Mouse (Mus musculus): Measurements from ENCODE around the gene H2afy2. TPM values are rescaled to one million over a fixed set of nuclear protein-coding genes. Genes with fewer than 3 reads are reported as not detected.
A peak's percentile ranks its signal among the peaks of the same experiment; 100 is the strongest.

H2afy2 gene
- polyA plus RNA-seq, 2 experiments = 1.5 to 1.7 TPM

- TF ChIP-seq EP300 (IDR thresholded peaks at IDR 0.05; ENCODE audit: low read depth) (no peak), CTCF (IDR thresholded peaks at IDR 0.05; ENCODE audit: low read depth) (peak; percentile 68)
- no peak overlapping the region for H3K9ac ChIP-seq (replicated peaks)
- no peak overlapping the region for H3K4me3 ChIP-seq (ENCODE audit: insufficient read depth in 1 of 2, low read depth in 2 of 2, low read length in 2 of 2)
- H3K36me3 ChIP-seq (replicated peaks; ENCODE audit: control insufficient read depth, insufficient read depth, low read depth) = no peaks in the 10 kb centered on the region
- H3K4me2 ChIP-seq (ENCODE audit: low read depth) = no peak overlapping the region
- H3K27me3 ChIP-seq (ENCODE audit: control insufficient read depth, insufficient read depth, low read length) = no peaks in the 10 kb centered on the region
- WGBS (ENCODE audit: insufficient replicate concordance) = 71% methylated on average over 4 of the region's 4 CpGs
- no peak overlapping the region for H3K27ac ChIP-seq
- no peak for DNase-seq (ENCODE audit: low read depth in 3 of 3, low spot score in 3 of 3)
- no peaks in the 10 kb centered on the region for H3K4me1 ChIP-seq (replicated peaks; ENCODE audit: control insufficient read depth in 2 of 2, insufficient read depth in 2 of 2, low read length in 1 of 2)
- ATAC-seq (ENCODE audit: insufficient read depth) = no peak
- no peaks in the 10 kb centered on the region; the same call in 1 of the 2 replicates for H3K9me3 ChIP-seq (ENCODE audit: control insufficient read depth, low read length)
Observed at GRCm38 (mm10) chr10:61745133-61745532, 38.8 kb downstream of the H2afy2 start.

GRCm38 (mm10) chr10:61742336-61742735 lies 41.6 kb downstream of the H2afy2 start:
- 75% methylated on average over 8 of the region's 8 CpGs for WGBS (ENCODE audit: insufficient replicate concordance)
- no peak overlapping the region for H3K4me3 ChIP-seq (ENCODE audit: insufficient read depth in 1 of 2, low read depth in 2 of 2, low read length in 2 of 2)
- no peak overlapping the region for H3K9ac ChIP-seq (replicated peaks)
- no peaks in the 10 kb centered on the region for H3K36me3 ChIP-seq (replicated peaks; ENCODE audit: control insufficient read depth, insufficient read depth, low read depth)
- no peak for DNase-seq (ENCODE audit: low read depth in 3 of 3, low spot score in 3 of 3)
- TF ChIP-seq CTCF (IDR thresholded peaks at IDR 0.05; ENCODE audit: low read depth) = no peak
- TF ChIP-seq EP300 (IDR thresholded peaks at IDR 0.05; ENCODE audit: low read depth) = no peak
- H3K4me2 ChIP-seq (ENCODE audit: low read depth) = no peak overlapping the region
- H3K4me1 ChIP-seq (replicated peaks; ENCODE audit: control insufficient read depth in 2 of 2, insufficient read depth in 2 of 2, low read length in 1 of 2) = no peaks in the 10 kb centered on the region
- H3K9me3 ChIP-seq (ENCODE audit: control insufficient read depth, low read length) = no peaks in the 10 kb centered on the region; the same call in 1 of the 2 replicates
- H3K27me3 ChIP-seq (ENCODE audit: control insufficient read depth, insufficient read depth, low read length) = no peaks in the 10 kb centered on the region
- no peak for ATAC-seq (ENCODE audit: insufficient read depth)
- H3K27ac ChIP-seq = no peak overlapping the region

GRCm38 (mm10) chr10:61741873-61742272 lies 42.1 kb downstream of the H2afy2 start:
- TF ChIP-seq CTCF (IDR thresholded peaks at IDR 0.05; ENCODE audit: low read depth) = no peak
- no peak for TF ChIP-seq EP300 (IDR thresholded peaks at IDR 0.05; ENCODE audit: low read depth)
- no peaks in the 10 kb centered on the region; the same call in 1 of the 2 replicates for H3K9me3 ChIP-seq (ENCODE audit: control insufficient read depth, low read length)
- H3K4me1 ChIP-seq (replicated peaks; ENCODE audit: control insufficient read depth in 2 of 2, insufficient read depth in 2 of 2, low read length in 1 of 2) = no peaks in the 10 kb centered on the region
- H3K4me2 ChIP-seq (ENCODE audit: low read depth) = no peak overlapping the region
- no peak overlapping the region for H3K9ac ChIP-seq (replicated peaks)
- H3K36me3 ChIP-seq (replicated peaks; ENCODE audit: control insufficient read depth, insufficient read depth, low read depth) = no peaks in the 10 kb centered on the region
- H3K27me3 ChIP-seq (ENCODE audit: control insufficient read depth, insufficient read depth, low read length) = no peaks in the 10 kb centered on the region
- WGBS (ENCODE audit: insufficient replicate concordance) = 61% methylated on average over 4 of the region's 4 CpGs
- ATAC-seq (ENCODE audit: insufficient read depth) (no peak), DNase-seq (ENCODE audit: low read depth in 3 of 3, low spot score in 3 of 3) (no peak)
- no peak overlapping the region for H3K4me3 ChIP-seq (ENCODE audit: insufficient read depth in 1 of 2, low read depth in 2 of 2, low read length in 2 of 2)
- H3K27ac ChIP-seq = no peak overlapping the region

GRCm38 (mm10) chr10:61741306-61741705 lies 42.6 kb downstream of the H2afy2 start:
- TF ChIP-seq CTCF (IDR thresholded peaks at IDR 0.05; ENCODE audit: low read depth) (no peak), EP300 (IDR thresholded peaks at IDR 0.05; ENCODE audit: low read depth) (no peak)
- Histone ChIP-seq H3K27me3 (ENCODE audit: control insufficient read depth, insufficient read depth, low read length) (no peaks in the 10 kb centered on the region), H3K4me3 (ENCODE audit: insufficient read depth in 1 of 2, low read depth in 2 of 2, low read length in 2 of 2) (no peak overlapping the region), H3K4me1 (replicated peaks; ENCODE audit: control insufficient read depth in 2 of 2, insufficient read depth in 2 of 2, low read length in 1 of 2) (no peaks in the 10 kb centered on the region), H3K9me3 (ENCODE audit: control insufficient read depth, low read length) (no peaks in the 10 kb centered on the region; the same call in 1 of the 2 replicates), H3K36me3 (replicated peaks; ENCODE audit: control insufficient read depth, insufficient read depth, low read depth) (no peaks in the 10 kb centered on the region), H3K9ac (replicated peaks) (no peak overlapping the region), H3K27ac (no peak overlapping the region), H3K4me2 (ENCODE audit: low read depth) (no peak overlapping the region)
- WGBS (ENCODE audit: insufficient replicate concordance) = 47% methylated on average over 1 of the region's 1 CpGs
- DNase-seq (ENCODE audit: low read depth in 3 of 3, low spot score in 3 of 3) (no peak), ATAC-seq (ENCODE audit: insufficient read depth) (no peak)

- H3K27ac ChIP-seq = no peak overlapping the region
- H3K27me3 ChIP-seq (ENCODE audit: control insufficient read depth, insufficient read depth, low read length) = no peaks in the 10 kb centered on the region
- H3K4me1 ChIP-seq (replicated peaks; ENCODE audit: control insufficient read depth in 2 of 2, insufficient read depth in 2 of 2, low read length in 1 of 2) = no peaks in the 10 kb centered on the region
- no peak overlapping the region for H3K4me3 ChIP-seq (ENCODE audit: insufficient read depth in 1 of 2, low read depth in 2 of 2, low read length in 2 of 2)
- 69% methylated on average over 4 of the region's 4 CpGs for WGBS (ENCODE audit: insufficient replicate concordance)
- ATAC-seq (ENCODE audit: insufficient read depth) (no peak), DNase-seq (ENCODE audit: low read depth in 3 of 3, low spot score in 3 of 3) (no peak)
- no peaks in the 10 kb centered on the region for H3K36me3 ChIP-seq (replicated peaks; ENCODE audit: control insufficient read depth, insufficient read depth, low read depth)
- no peaks in the 10 kb centered on the region for H3K9me3 ChIP-seq (ENCODE audit: control insufficient read depth, low read length)
- H3K4me2 ChIP-seq (ENCODE audit: low read depth) = no peak overlapping the region
- no peak overlapping the region for H3K9ac ChIP-seq (replicated peaks)
- TF ChIP-seq CTCF (IDR thresholded peaks at IDR 0.05; ENCODE audit: low read depth) (no peak), EP300 (IDR thresholded peaks at IDR 0.05; ENCODE audit: low read depth) (no peak)
Observed at GRCm38 (mm10) chr10:61738126-61738525, 45.8 kb downstream of the H2afy2 start.
